13 mouse cellular contexts compared by ENCODE assay signal in genomic region chr14:105184866-105185265, GRCm38 (mm10). TPM values are rescaled to one million over a fixed set of nuclear protein-coding genes. Genes with fewer than 3 reads are reported as not detected.
DNase-seq lines count a peak whose midpoint lies in the region; ATAC-seq and TF ChIP-seq lines count a peak whose summit lies in the region.
"Had no signal": no experiment of that assay in that cellular context is flagged by ENCODE, and none has a peak within 500 bp of the region (broad histone marks: within the 10 kb centered on the region; RNA-seq: fewer than 3 reads in every experiment).

No protein-coding gene starts in this region.

- H3K9me3 ChIP-seq in hindbrain, embryonic 14.5 days (ENCODE audit: control insufficient read depth, low read length): no peaks in the 10 kb centered on the region
- no peaks in the 10 kb centered on the region for H3K9me3 ChIP-seq in hindbrain, embryonic 13.5 days
- H3K9me3 ChIP-seq: forebrain, embryonic 13.5 days had no signal

- TF ChIP-seq POLR2A in brain, embryonic 14.5 days (IDR thresholded peaks at IDR 0.05; ENCODE audit: borderline replicate concordance, extremely low read depth, insufficient read depth, insufficient read length, poor library complexity, severe bottlenecking): no peak
- no peak for TF ChIP-seq POLR2A in cerebellum, adult 2 months (IDR thresholded peaks at IDR 0.05; ENCODE audit: borderline replicate concordance, insufficient read depth, low read length)

- H3K9ac ChIP-seq in hindbrain, embryonic 14.5 days: no peak overlapping the region
- H3K9ac ChIP-seq in hindbrain, embryonic 13.5 days: no peak overlapping the region
- H3K9ac ChIP-seq: forebrain, embryonic 13.5 days had no signal

- H3K4me1 ChIP-seq in hindbrain, embryonic 14.5 days (replicated peaks; ENCODE audit: control insufficient read depth, insufficient read depth, low read length): no peaks in the 10 kb centered on the region
- no peaks in the 10 kb centered on the region for H3K4me1 ChIP-seq in hindbrain, embryonic 13.5 days (replicated peaks)
- H3K4me1 ChIP-seq in cerebellum, adult 2 months (ENCODE audit: control insufficient read depth, insufficient read depth, low read length): no peaks in the 10 kb centered on the region
- H3K4me1 ChIP-seq: forebrain, embryonic 13.5 days had no signal

- TF ChIP-seq CTCF in brain, embryonic 14.5 days (IDR thresholded peaks at IDR 0.05; ENCODE audit: borderline replicate concordance, extremely low read depth, insufficient read depth, insufficient read length): no peak
- TF ChIP-seq CTCF in cerebellum, adult 2 months (IDR thresholded peaks at IDR 0.05; ENCODE audit: borderline replicate concordance, insufficient read depth, low read depth, low read length): no peak

- no peaks in the 10 kb centered on the region for H3K36me3 ChIP-seq in hindbrain, embryonic 14.5 days (replicated peaks; ENCODE audit: control insufficient read depth, insufficient read depth)
- no peaks in the 10 kb centered on the region for H3K36me3 ChIP-seq in hindbrain, embryonic 13.5 days

- H3K27me3 ChIP-seq in hindbrain, embryonic 14.5 days (ENCODE audit: control insufficient read depth, insufficient read depth, low read length): no peaks in the 10 kb centered on the region
- H3K27me3 ChIP-seq in hindbrain, embryonic 13.5 days: no peaks in the 10 kb centered on the region
- H3K27me3 ChIP-seq in cerebellum, adult 2 months (ENCODE audit: control insufficient read depth, insufficient read depth, low read length): no peaks in the 10 kb centered on the region
- H3K27me3 ChIP-seq: forebrain, embryonic 13.5 days had no signal

- H3K4me2 ChIP-seq in hindbrain, embryonic 14.5 days (replicated peaks): no peak overlapping the region
- H3K4me2 ChIP-seq in hindbrain, embryonic 13.5 days: no peak overlapping the region
- H3K4me2 ChIP-seq: forebrain, embryonic 13.5 days had no signal

- no peak for ATAC-seq in hindbrain, embryonic 14.5 days (ENCODE audit: low FRiP score)
- ATAC-seq in hindbrain, embryonic 13.5 days (ENCODE audit: low FRiP score): no peak
- ATAC-seq: forebrain, embryonic 13.5 days; intestine, embryonic 16.5 days; midbrain, embryonic 16.5 days had no signal

- no peak overlapping the region for H3K4me3 ChIP-seq in hindbrain, embryonic 14.5 days (replicated peaks; ENCODE audit: low read length)
- H3K4me3 ChIP-seq in hindbrain, embryonic 13.5 days: no peak overlapping the region
- H3K4me3 ChIP-seq in cerebellum, adult 2 months (replicated peaks; ENCODE audit: insufficient read depth, low read depth, low read length): no peak overlapping the region
- H3K4me3 ChIP-seq: forebrain, embryonic 13.5 days had no signal

- H3K27ac ChIP-seq in hindbrain, embryonic 14.5 days: no peak overlapping the region
- no peak overlapping the region for H3K27ac ChIP-seq in hindbrain, embryonic 13.5 days
- H3K27ac ChIP-seq in cerebellum, adult 2 months (ENCODE audit: insufficient read depth, low read length): no peak overlapping the region
- H3K27ac ChIP-seq: forebrain, embryonic 13.5 days had no signal

- DNase-seq in hindbrain, embryonic 14.5 days (ENCODE audit: low spot score): peak; percentile 45
- DNase-seq in thymus, postnatal 0 days (ENCODE audit: low spot score): peak; percentile 17
- no peak for DNase-seq in thymus, postnatal 25 days
- peak; percentile 37 for DNase-seq in brain, embryonic 14.5 days (ENCODE audit: low read depth)
- no peak for DNase-seq in right cerebral cortex, postnatal 10 days (ENCODE audit: low spot score in 2 of 2)
- no peak for DNase-seq in cerebellum, adult 2 months
- DNase-seq: adrenal gland, postnatal 25 days; cerebellum, adult 11 months; right cerebral cortex, postnatal 4 days had no signal

- WGBS in hindbrain, embryonic 14.5 days: 65% methylated on average over 3 of the region's 3 CpGs
- 71% methylated on average over 3 of the region's 3 CpGs for WGBS in hindbrain, embryonic 13.5 days
- WGBS in cerebellum, adult 2 months: 51% methylated on average over 3 of the region's 3 CpGs

RNA-seq across cellular contexts. Expression of gene Rbm26, which starts 7.7 kb away (rescaled TPM):
- polyA plus RNA-seq in hindbrain, embryonic 14.5 days (2014; fragmentation: Nextera tagmentation; extraction: Ambion mirVana): 34.6 and 40.4 TPM in 2 replicates
- polyA plus RNA-seq in hindbrain, embryonic 13.5 days (2015; fragmentation: Nextera tagmentation; extraction: Ambion mirVana): 37.2 and 38.2 TPM in 2 replicates
- 30.9 and 46.4 TPM in 2 replicates for polyA plus RNA-seq in thymus, postnatal 0 days (2015; fragmentation: Nextera tagmentation; extraction: Ambion mirVana)
- 57.6 and 59.7 TPM in 2 replicates for polyA plus RNA-seq in brain, embryonic 14.5 days (2012; rRNA removed)
- polyA plus RNA-seq in cerebellum, adult 2 months (2012; rRNA removed): 39.6 and 43.3 TPM in 2 replicates

Comparison
In these comparisons a context has a peak if more than half of its experiments do, and no peak if none do; other contexts are left out.
1. DNase-seq: peak in hindbrain, embryonic 14.5 days (single experiment), thymus, postnatal 0 days (single experiment) and brain, embryonic 14.5 days (single experiment); none in thymus, postnatal 25 days (single experiment), right cerebral cortex, postnatal 10 days (0 of 2) and cerebellum, adult 2 months (0 of 2).